Mouse (Mus musculus): ENCODE results near the gene Prlh.

Prlh gene

DNA sequence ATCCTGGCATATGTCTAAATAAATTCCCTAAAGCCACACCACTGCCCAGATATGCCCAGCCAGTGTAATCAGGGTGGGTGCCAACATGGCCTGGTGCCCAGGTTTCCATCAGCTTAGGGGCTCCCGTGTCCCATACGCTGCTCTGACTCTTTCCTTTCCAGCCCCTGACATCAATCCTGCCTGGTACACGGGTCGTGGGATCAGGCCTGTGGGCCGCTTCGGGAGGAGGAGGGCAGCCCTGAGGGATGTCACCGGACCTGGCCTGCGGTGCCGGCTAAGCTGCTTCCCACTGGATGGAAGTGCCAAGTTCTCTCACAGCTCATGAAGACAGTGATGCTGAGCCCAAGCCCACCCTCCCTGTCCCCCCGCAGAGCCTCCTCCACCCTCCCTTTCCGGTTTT, 780 bp downstream of the Prlh start:
- DNase-seq (ENCODE audit: extremely low read depth, low read depth), result no peak

- DNase-seq (ENCODE audit: extremely low read depth, low read depth), result no peak
Observed at GRCm38 (mm10) chr1:90956245-90957096, 3.6 kb downstream of the Prlh start.

- DNase-seq (ENCODE audit: extremely low read depth, low read depth), result no peak
Observed at GRCm38 (mm10) chr1:90962526-90962925, 9.6 kb downstream of the Prlh start.

- DNase-seq (ENCODE audit: extremely low read depth, low read depth), result no peak
Observed at GRCm38 (mm10) chr1:90962994-90963393, 10.1 kb downstream of the Prlh start.

DNA sequence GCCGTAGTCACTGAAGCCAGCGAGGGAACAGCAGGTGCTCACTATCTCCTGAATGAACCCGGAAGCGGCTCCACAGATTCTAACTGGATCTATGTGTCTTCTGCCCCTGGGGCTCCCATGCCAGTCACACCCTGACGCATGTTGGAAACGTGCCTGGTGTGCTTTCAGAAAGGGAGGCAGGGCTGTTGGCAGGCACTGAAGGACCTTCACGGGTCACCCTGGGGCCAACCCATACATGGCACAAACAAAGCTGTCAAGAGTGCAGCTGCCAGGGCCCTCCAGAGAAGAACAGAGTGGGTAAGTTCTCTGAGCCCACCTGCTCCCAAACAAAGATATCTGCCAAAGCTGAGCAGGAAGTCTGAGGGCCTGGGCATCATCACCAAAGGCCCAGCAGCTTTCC, 14.7 kb downstream of the Prlh start:
- no peak for DNase-seq (ENCODE audit: extremely low read depth, low read depth)

GRCm38 (mm10) chr1:90968649-90969048, 15.7 kb downstream of the Prlh start:
- no peak for DNase-seq (ENCODE audit: extremely low read depth, low read depth)

DNA sequence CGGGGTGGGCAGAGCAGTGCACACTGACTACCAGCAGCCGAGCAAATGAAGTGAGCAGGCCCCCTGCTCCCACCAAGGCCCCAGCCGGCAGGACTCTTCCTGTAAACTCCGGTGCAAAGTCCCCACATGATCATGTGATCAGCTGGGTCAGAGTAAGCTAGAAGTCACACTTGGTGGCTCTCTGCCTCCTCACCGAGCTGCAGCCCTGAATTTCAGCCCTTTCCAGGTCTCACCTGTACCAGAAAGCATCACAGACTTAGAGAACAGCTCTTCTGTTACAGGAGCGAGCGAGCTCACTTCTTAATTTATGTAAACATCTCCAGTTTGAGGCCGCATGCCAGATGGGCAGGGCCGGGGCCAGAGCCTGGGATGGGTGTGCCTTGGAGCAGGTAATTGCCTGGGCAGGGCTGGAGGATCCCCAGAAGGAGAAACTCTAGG, 16.5 kb downstream of the Prlh start, which contains the start of gene Rab17:
Gene Rab17 (minus strand): TSS at position 315 of the 438 bp plus-strand sequence.
- DNase-seq (ENCODE audit: extremely low read depth, low read depth), result no peak

- no peak for DNase-seq (ENCODE audit: extremely low read depth, low read depth)
Observed at GRCm38 (mm10) chr1:90969881-90970390, 17.0 kb downstream of the Prlh start.

- peak; percentile 42 for DNase-seq (ENCODE audit: extremely low read depth, low read depth)
Observed at GRCm38 (mm10) chr1:90972911-90973573, 20.1 kb downstream of the Prlh start.

GRCm38 (mm10) chr1:90973574-90973911, 20.6 kb downstream of the Prlh start:
- DNase-seq (ENCODE audit: extremely low read depth, low read depth), result no peak

- DNase-seq (ENCODE audit: extremely low read depth, low read depth), result no peak
Observed at GRCm38 (mm10) chr1:90974906-90975649, 22.2 kb downstream of the Prlh start.

DNA sequence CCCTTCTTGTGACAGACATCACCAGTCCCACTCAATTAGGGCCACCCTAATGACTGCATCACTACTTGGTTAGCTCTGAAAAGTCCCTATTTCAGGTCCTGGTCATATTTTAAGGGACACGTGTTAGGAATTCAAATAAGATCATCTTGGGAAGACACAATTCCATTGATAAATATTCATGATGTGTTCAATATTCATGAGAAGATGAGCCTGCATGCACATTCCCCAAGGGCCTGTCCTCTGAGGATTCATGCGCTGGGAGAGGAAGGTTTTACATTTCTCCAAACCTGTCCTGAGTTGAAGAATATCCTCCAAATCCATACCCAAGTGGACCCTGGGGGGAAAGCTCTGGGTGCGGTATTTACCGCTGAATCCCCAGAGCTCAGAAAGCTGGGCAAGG, 23.1 kb downstream of the Prlh start:
- no peak for DNase-seq (ENCODE audit: extremely low read depth, low read depth)

DNA sequence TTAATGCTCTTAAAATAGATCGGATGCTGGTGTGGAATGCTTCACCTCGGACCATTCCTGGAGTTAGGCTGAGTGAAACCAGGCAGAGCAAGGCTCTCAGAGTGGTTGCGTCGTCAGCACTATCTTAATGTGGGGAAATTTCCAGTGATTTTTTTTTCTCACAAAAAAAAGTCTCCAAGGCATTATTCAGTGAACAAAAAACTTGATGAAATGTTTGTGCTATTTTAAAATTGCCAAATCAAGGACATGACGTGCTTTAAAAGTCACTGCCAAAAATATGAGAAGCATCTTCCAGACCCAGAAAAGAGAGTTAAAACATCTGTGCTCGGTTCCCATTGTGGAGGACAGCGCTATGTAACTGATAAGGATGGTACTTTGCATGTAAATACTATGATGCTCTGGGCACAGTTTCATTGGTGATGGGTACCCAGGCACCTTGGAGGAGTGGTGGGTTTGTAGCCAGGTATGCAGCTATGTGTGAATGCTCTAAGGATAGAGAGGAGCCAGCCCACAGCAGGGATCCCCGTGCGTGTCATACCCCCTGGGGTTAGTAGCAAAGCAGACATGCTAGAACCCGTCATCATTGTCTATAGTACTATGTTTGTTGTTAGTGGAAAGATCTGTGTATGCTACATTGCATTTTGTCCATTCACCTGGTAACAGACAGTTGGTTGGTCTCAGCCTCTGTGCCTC, 27.9 kb downstream of the Prlh start:
- DNase-seq (ENCODE audit: extremely low read depth, low read depth), result no peak

- no peak for DNase-seq (ENCODE audit: extremely low read depth, low read depth)
Observed at GRCm38 (mm10) chr1:90981346-90981745, 28.4 kb downstream of the Prlh start.

DNA sequence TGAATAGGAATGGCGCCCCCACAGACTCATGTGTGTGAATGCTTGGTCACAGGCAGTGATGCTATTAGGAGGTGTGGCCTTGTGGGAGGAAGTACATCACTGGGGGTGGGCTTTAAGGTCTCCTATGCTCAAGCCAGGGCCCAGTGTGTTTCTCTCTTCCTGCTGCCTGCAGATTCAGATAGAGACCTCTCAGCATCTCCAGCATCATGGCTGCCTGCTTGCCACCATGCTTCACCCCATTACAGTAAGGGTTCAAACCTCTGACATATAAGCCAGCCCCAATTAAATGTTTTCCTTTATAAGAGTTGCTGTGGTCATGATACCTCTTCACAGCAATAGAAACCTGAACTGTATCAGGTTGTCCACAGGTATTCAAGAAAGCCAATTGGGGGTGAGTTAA, 43.0 kb downstream of the Prlh start:
- no peak for DNase-seq (ENCODE audit: extremely low read depth, low read depth)

DNA sequence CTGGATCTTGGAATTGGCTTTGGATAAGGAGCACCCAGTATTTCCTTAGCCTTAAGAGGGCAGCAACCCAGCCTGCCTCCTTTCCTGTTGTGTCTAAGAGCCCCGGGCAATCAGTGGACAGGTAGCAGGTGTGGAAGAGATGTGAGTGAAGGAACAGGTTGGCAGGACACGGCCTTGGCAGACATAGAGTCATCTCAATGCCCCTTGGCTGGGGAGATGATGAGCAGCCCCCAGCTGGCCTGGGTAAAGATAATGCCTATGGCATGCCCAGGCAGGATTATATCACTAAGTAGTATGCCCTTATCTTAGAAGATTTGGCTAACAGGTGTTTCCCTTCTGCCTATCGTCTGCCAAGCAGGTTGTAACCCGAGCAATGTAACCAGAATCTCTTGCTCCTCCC, 44.2 kb downstream of the Prlh start:
- no peak for DNase-seq (ENCODE audit: extremely low read depth, low read depth)

DNA sequence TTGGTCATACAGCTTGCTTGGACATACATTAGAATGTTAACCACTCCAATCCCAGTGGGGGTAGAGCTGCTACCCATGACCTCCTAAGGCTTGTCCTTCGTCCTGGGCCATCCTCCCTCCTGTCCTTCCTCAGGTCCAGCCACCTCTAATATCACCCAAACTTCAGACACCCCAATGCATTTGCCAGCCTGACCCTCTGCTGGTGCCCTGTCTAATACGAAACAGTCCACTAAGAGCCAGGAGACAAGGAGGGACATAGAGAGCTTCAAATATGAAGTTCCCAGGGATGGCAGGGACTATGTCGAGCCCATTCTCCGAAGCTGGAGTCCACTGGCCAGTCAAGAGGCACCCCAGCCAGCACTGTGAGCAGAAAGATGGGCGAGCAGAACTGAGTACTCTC, 44.7 kb downstream of the Prlh start:
- no peak for DNase-seq (ENCODE audit: extremely low read depth, low read depth)

GRCm38 (mm10) chr1:90998268-90998890, 45.5 kb downstream of the Prlh start, which contains the start of gene Lrrfip1:
Gene Lrrfip1 (plus strand): TSS chr1:90998737.
- no peak for DNase-seq (ENCODE audit: extremely low read depth, low read depth)

- DNase-seq (ENCODE audit: extremely low read depth, low read depth), result no peak
Observed at GRCm38 (mm10) chr1:90998891-90999611, 46.1 kb downstream of the Prlh start.
